Comparison of ENCODE assay signal across 18 mouse cellular contexts in the genomic region with DNA sequence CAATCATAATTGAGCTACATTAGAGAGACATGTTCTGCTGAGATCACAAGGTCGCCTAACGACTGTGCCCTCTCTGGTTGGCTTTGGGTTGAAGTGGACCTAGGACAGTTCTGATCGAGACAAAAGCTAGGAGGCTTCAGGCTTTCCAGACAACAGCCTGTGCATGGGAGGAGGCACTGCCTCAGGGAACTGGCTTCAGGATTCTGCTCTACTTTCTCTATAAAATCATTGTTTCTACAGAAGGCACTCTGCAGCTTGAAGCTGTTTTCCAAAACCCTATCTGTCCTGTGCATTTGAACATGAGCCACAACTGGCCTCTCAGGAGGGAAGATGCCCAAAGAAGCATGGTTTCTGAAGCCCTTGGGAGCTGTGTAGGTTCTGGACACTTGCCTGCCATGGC.
DNase-seq lines count a peak whose midpoint lies in the region; ATAC-seq and TF ChIP-seq lines count a peak whose summit lies in the region.
"Had no signal": no experiment of that assay in that cellular context is flagged by ENCODE, and none has a peak within 500 bp of the region (broad histone marks: within the 10 kb centered on the region; RNA-seq: fewer than 3 reads in every experiment).

No protein-coding gene starts in this region.

- H3K9ac ChIP-seq in midbrain, embryonic 11.5 days (ENCODE audit: low read length): no peak overlapping the region
- H3K9ac ChIP-seq in midbrain, embryonic 15.5 days: no peak overlapping the region
- no peak overlapping the region for H3K9ac ChIP-seq in forebrain, embryonic 16.5 days (replicated peaks; ENCODE audit: low read depth, low read length)
- H3K9ac ChIP-seq: embryonic facial prominence, embryonic 12.5 days; forebrain, embryonic 13.5 days; forebrain, embryonic 15.5 days had no signal

- peaks cover 1% of the 10 kb centered on the region; the same call in 1 of the 2 replicates for H3K4me1 ChIP-seq in midbrain, embryonic 11.5 days (ENCODE audit: control insufficient read depth, insufficient read depth, low read length)
- no peaks in the 10 kb centered on the region; the same call in 1 of the 2 replicates for H3K4me1 ChIP-seq in midbrain, embryonic 15.5 days
- peaks cover 2% of the 10 kb centered on the region; the same call in 1 of the 2 replicates for H3K4me1 ChIP-seq in forebrain, embryonic 16.5 days (replicated peaks; ENCODE audit: control insufficient read depth, insufficient read depth, low read length)

- H3K27ac ChIP-seq in layer of hippocampus, adult 2 months: peak overlapping the region; percentile 76
- no peak overlapping the region for H3K27ac ChIP-seq in midbrain, embryonic 11.5 days (ENCODE audit: low read depth, low read length)
- H3K27ac ChIP-seq in midbrain, embryonic 15.5 days: no peak overlapping the region
- H3K27ac ChIP-seq in forebrain, embryonic 16.5 days (ENCODE audit: low read length): no peak overlapping the region
- H3K27ac ChIP-seq: embryonic facial prominence, embryonic 10.5 days; embryonic facial prominence, embryonic 12.5 days; forebrain, embryonic 13.5 days; forebrain, embryonic 15.5 days had no signal

- WGBS in midbrain, embryonic 11.5 days: 81% methylated on average over 3 of the region's 3 CpGs
- WGBS in midbrain, embryonic 15.5 days: 82% methylated on average over 3 of the region's 3 CpGs
- 86% methylated on average over 3 of the region's 3 CpGs for WGBS in forebrain, embryonic 16.5 days

- no peak for ATAC-seq in midbrain, embryonic 11.5 days (ENCODE audit: low FRiP score)
- ATAC-seq in midbrain, embryonic 15.5 days (replicated peaks): no peak
- ATAC-seq in forebrain, embryonic 16.5 days: no peak
- ATAC-seq: forebrain, embryonic 13.5 days; forebrain, embryonic 15.5 days had no signal

- no peaks in the 10 kb centered on the region for H3K9me3 ChIP-seq in midbrain, embryonic 11.5 days (ENCODE audit: control insufficient read depth, low read length)
- no peaks in the 10 kb centered on the region for H3K9me3 ChIP-seq in midbrain, embryonic 15.5 days
- H3K9me3 ChIP-seq in forebrain, embryonic 16.5 days (ENCODE audit: control insufficient read depth, low read length): no peaks in the 10 kb centered on the region
- H3K9me3 ChIP-seq: embryonic facial prominence, embryonic 10.5 days; embryonic facial prominence, embryonic 12.5 days; forebrain, embryonic 13.5 days; forebrain, embryonic 15.5 days had no signal

- no peaks in the 10 kb centered on the region for H3K27me3 ChIP-seq in midbrain, embryonic 11.5 days (ENCODE audit: control insufficient read depth, insufficient read depth, low read length)
- no peaks in the 10 kb centered on the region for H3K27me3 ChIP-seq in midbrain, embryonic 15.5 days (replicated peaks)
- H3K27me3 ChIP-seq in forebrain, embryonic 16.5 days (replicated peaks; ENCODE audit: control insufficient read depth, insufficient read depth, low read length): no peaks in the 10 kb centered on the region
- H3K27me3 ChIP-seq: embryonic facial prominence, embryonic 12.5 days; forebrain, embryonic 13.5 days; forebrain, embryonic 15.5 days had no signal

- no peak for TF ChIP-seq CTCF in layer of hippocampus, adult 2 months (conservative IDR thresholded peaks at IDR 0.05)

- no peak overlapping the region for H3K4me2 ChIP-seq in midbrain, embryonic 11.5 days
- H3K4me2 ChIP-seq in midbrain, embryonic 15.5 days: no peak overlapping the region
- H3K4me2 ChIP-seq in forebrain, embryonic 16.5 days (ENCODE audit: low read length): no peak overlapping the region
- H3K4me2 ChIP-seq: embryonic facial prominence, embryonic 12.5 days; forebrain, embryonic 13.5 days; forebrain, embryonic 15.5 days had no signal

- no peak for DNase-seq in layer of hippocampus, adult 2 months (ENCODE audit: low spot score in 2 of 2)
- no peak for DNase-seq in layer of hippocampus, adult 9-10 months (ENCODE audit: low spot score)
- peak; percentile 17 for DNase-seq in midbrain, embryonic 11.5 days (ENCODE audit: low spot score, missing footprints)
- peak; percentile 31 for DNase-seq in brain, adult 2 months (ENCODE audit: low read depth, low spot score)
- DNase-seq: adrenal gland, adult 2 months; adrenal gland, postnatal 10 days; adrenal gland, postnatal 25 days; cerebellum, adult 11-12 months; cerebellum, adult 2 months; cerebellum, adult 9-10 months; cerebellum, postnatal 10 days; cerebellum, postnatal 25 days had no signal

- H3K4me3 ChIP-seq in layer of hippocampus, adult 2 months: no peak overlapping the region
- H3K4me3 ChIP-seq in midbrain, embryonic 11.5 days (ENCODE audit: low read depth, low read length): no peak overlapping the region
- H3K4me3 ChIP-seq in midbrain, embryonic 15.5 days: no peak overlapping the region
- H3K4me3 ChIP-seq in forebrain, embryonic 16.5 days (replicated peaks; ENCODE audit: low read length): no peak overlapping the region
- H3K4me3 ChIP-seq: embryonic facial prominence, embryonic 10.5 days; embryonic facial prominence, embryonic 12.5 days; forebrain, embryonic 13.5 days; forebrain, embryonic 15.5 days had no signal

- H3K36me3 ChIP-seq in midbrain, embryonic 11.5 days (ENCODE audit: control insufficient read depth, insufficient read depth, low read length): no peaks in the 10 kb centered on the region
- no peaks in the 10 kb centered on the region for H3K36me3 ChIP-seq in midbrain, embryonic 15.5 days (replicated peaks)
- no peaks in the 10 kb centered on the region for H3K36me3 ChIP-seq in forebrain, embryonic 16.5 days (ENCODE audit: control insufficient read depth, insufficient read depth)
- H3K36me3 ChIP-seq: embryonic facial prominence, embryonic 10.5 days; embryonic facial prominence, embryonic 12.5 days; forebrain, embryonic 15.5 days had no signal

Comparison
In these comparisons a context has a peak if more than half of its experiments do, and no peak if none do; other contexts are left out.
1. DNase-seq: peak in midbrain, embryonic 11.5 days (single experiment) and brain, adult 2 months (single experiment); none in layer of hippocampus, adult 2 months (0 of 2) and layer of hippocampus, adult 9-10 months (single experiment).